Mouse (Mus musculus): ENCODE measurements around the gene Alox12b. TPM values are rescaled to one million over a fixed set of nuclear protein-coding genes. Genes with fewer than 3 reads are reported as not detected.

The Alox12b gene
- not detected for polyA plus RNA-seq (2017; shearing (Covaris generic))

DNA sequence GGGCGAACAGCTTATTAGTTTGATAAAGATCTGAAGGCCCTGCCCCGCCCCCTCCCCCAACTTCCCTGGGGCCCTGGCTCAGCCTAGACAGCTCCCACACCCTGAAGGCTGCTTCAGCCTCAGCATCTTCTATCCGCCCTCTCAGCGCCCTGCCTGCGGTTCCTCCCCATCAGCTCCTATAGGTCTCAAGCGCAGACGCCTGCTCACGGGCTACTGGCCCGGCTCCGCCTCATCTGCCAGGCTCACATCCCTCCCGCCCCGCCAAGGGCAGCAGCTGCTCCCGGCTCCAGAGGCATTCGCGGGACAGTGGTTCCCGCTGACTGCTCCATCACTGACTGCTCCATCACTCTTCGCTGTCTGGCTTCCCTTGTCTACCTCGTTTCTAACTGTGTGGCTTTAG is at the start of gene Alox12b:
Gene Alox12b, plus strand, starts transcription at position 190 of the 400 bp plus-strand sequence.

GRCm38 (mm10) chr11:69120221-69121000 is 36.4 kb upstream of the Alox12b start, which contains the start of gene Hes7:
Gene Hes7 (plus strand): TSS chr11:69120404.

GRCm38 (mm10) chr11:69122336-69122951 is 34.3 kb upstream of the Alox12b start, which contains the start of gene 9130213A22Rik:
Gene 9130213A22Rik (minus strand): TSS chr11:69122589.

DNA sequence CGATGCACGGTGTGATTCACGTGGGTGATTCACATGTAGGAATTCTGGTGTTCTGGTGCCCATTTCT is 31.1 kb upstream of the Alox12b start, which contains the start of gene Aloxe3:
Gene Aloxe3, plus strand, starts transcription at position 45 of the 67 bp plus-strand sequence.

GRCm38 (mm10) chr11:69197743-69198142 is 41.0 kb downstream of the Alox12b start, which contains the start of gene Alox8:
Gene Alox8 (minus strand): TSS chr11:69197843.

Other genes with a start within 250 kb of the Alox12b start
- not detected for gene Odf4, start 229.9 kb upstream of the Alox12b start, polyA plus RNA-seq (2017; shearing (Covaris generic))
- gene Arhgef15, start 199.5 kb upstream of the Alox12b start, polyA plus RNA-seq (2017; shearing (Covaris generic)), result not detected
- 4.2 TPM for gene Slc25a35, start 188.9 kb upstream of the Alox12b start, polyA plus RNA-seq (2017; shearing (Covaris generic))
- gene Rangrf, start 181.8 kb upstream of the Alox12b start, polyA plus RNA-seq (2017; shearing (Covaris generic)), result 8.2 TPM
- 2.6 TPM for gene Pfas, start 148.5 kb upstream of the Alox12b start, polyA plus RNA-seq (2017; shearing (Covaris generic))
- gene Ctc1, start 141.1 kb upstream of the Alox12b start, polyA plus RNA-seq (2017; shearing (Covaris generic)), result 15.3 TPM
- 0.87 TPM for gene Aurkb, start 111.3 kb upstream of the Alox12b start, polyA plus RNA-seq (2017; shearing (Covaris generic))
- gene Borcs6, start 97.3 kb upstream of the Alox12b start, polyA plus RNA-seq (2017; shearing (Covaris generic)), result 6.9 TPM
- 6.6 TPM for gene Tmem107, start 86.2 kb upstream of the Alox12b start, polyA plus RNA-seq (2017; shearing (Covaris generic))
- 282 TPM for gene Vamp2, start 68.5 kb upstream of the Alox12b start, polyA plus RNA-seq (2017; shearing (Covaris generic))
- gene Per1, start 61.8 kb upstream of the Alox12b start, polyA plus RNA-seq (2017; shearing (Covaris generic)), result 136 TPM
- 0.41 TPM for gene Hes7, start 36.6 kb upstream of the Alox12b start, polyA plus RNA-seq (2017; shearing (Covaris generic))
- gene 9130213A22Rik, start 34.4 kb upstream of the Alox12b start, polyA plus RNA-seq (2017; shearing (Covaris generic)), result not detected
- gene Aloxe3, start 31.1 kb upstream of the Alox12b start, polyA plus RNA-seq (2017; shearing (Covaris generic)), result 0.36 TPM
- 0.80 TPM for gene Alox8, start 40.9 kb downstream of the Alox12b start, polyA plus RNA-seq (2017; shearing (Covaris generic))
- not detected for gene Gucy2e, start 80.0 kb downstream of the Alox12b start, polyA plus RNA-seq (2017; shearing (Covaris generic))
- 9.3 TPM for gene Cntrob, start 166.8 kb downstream of the Alox12b start, polyA plus RNA-seq (2017; shearing (Covaris generic))
- 44.3 TPM for gene Trappc1, start 167.0 kb downstream of the Alox12b start, polyA plus RNA-seq (2017; shearing (Covaris generic))
- 1.2 TPM for gene Kcnab3, start 169.3 kb downstream of the Alox12b start, polyA plus RNA-seq (2017; shearing (Covaris generic))
- gene Rnf227, start 183.5 kb downstream of the Alox12b start, polyA plus RNA-seq (2017; shearing (Covaris generic)), result 2.1 TPM
- 74.2 TPM for gene Chd3, start 212.4 kb downstream of the Alox12b start, polyA plus RNA-seq (2017; shearing (Covaris generic))
- gene Naa38, start 238.5 kb downstream of the Alox12b start, polyA plus RNA-seq (2017; shearing (Covaris generic)), result 46.8 TPM
- 38.9 TPM for gene Cyb5d1, start 238.6 kb downstream of the Alox12b start, polyA plus RNA-seq (2017; shearing (Covaris generic))
- gene Tmem88, start 241.2 kb downstream of the Alox12b start, polyA plus RNA-seq (2017; shearing (Covaris generic)), result 2.6 TPM